27 mouse cellular contexts compared by ENCODE assay signal in genomic region chr4:131824939-131825338, GRCm38 (mm10). TPM values are rescaled to one million over a fixed set of nuclear protein-coding genes. Genes with fewer than 3 reads are reported as not detected.
DNase-seq lines count a peak whose midpoint lies in the region; ATAC-seq lines count a peak whose summit lies in the region.
"Had no signal": no experiment of that assay in that cellular context is flagged by ENCODE, and none has a peak within 500 bp of the region (broad histone marks: within the 10 kb centered on the region; RNA-seq: fewer than 3 reads in every experiment).

No protein-coding gene starts in this region.

- peaks cover 77% of the 10 kb centered on the region for H3K4me1 ChIP-seq in forebrain, embryonic 10.5 days
- H3K4me1 ChIP-seq in forebrain, embryonic 14.5 days (ENCODE audit: control insufficient read depth, insufficient read depth, low read length), result peaks cover 6% of the 10 kb centered on the region; the same call in 1 of the 2 replicates
- H3K4me1 ChIP-seq in neural tube, embryonic 11.5 days (ENCODE audit: control insufficient read depth, insufficient read depth, low read length), result peaks cover 8% of the 10 kb centered on the region; the same call in 1 of the 2 replicates
- H3K4me1 ChIP-seq in neural tube, embryonic 15.5 days, result peaks cover 26% of the 10 kb centered on the region
- peaks cover 51% of the 10 kb centered on the region for H3K4me1 ChIP-seq in limb, embryonic 10.5 days
- H3K4me1 ChIP-seq in stomach, embryonic 16.5 days (ENCODE audit: control insufficient read depth, insufficient read depth, low read length), result peaks cover 31% of the 10 kb centered on the region
- H3K4me1 ChIP-seq: heart, embryonic 12.5 days; megakaryocyte, embryonic 14.5 days had no signal

- no peak overlapping the region for H3K4me2 ChIP-seq in forebrain, embryonic 14.5 days (ENCODE audit: low read length)
- no peak overlapping the region for H3K4me2 ChIP-seq in neural tube, embryonic 11.5 days (ENCODE audit: low read depth)
- H3K4me2 ChIP-seq in neural tube, embryonic 15.5 days, result no peak overlapping the region
- no peak overlapping the region for H3K4me2 ChIP-seq in stomach, embryonic 16.5 days (ENCODE audit: low read depth, low read length)
- H3K4me2 ChIP-seq: forebrain, embryonic 15.5 days; heart, embryonic 12.5 days; limb, embryonic 13.5 days; liver, embryonic 11.5 days; lung, embryonic 15.5 days; midbrain, embryonic 15.5 days had no signal

- no peak for DNase-seq in forebrain, embryonic 10.5 days (ENCODE audit: extremely low spot score, low spot score)
- DNase-seq in forebrain, embryonic 14.5 days (ENCODE audit: low spot score), result no peak
- peak; percentile 23 for DNase-seq in neural tube, embryonic 11.5 days (ENCODE audit: low spot score)
- no peak for DNase-seq in limb, embryonic 10.5 days (ENCODE audit: low spot score)
- DNase-seq in adrenal gland, postnatal 10 days, result no peak
- DNase-seq in lung, postnatal 25 days (ENCODE audit: low spot score), result no peak
- DNase-seq: adrenal gland, postnatal 14 days; cerebellum, adult 11 months; cerebellum, adult 9-10 months; cerebellum, postnatal 36 days; gastrocnemius, adult 2 months; gastrocnemius, postnatal 36 days; heart, adult 18-20 months; kidney, postnatal 14 days; lung, postnatal 36 days; thymus, postnatal 14 days had no signal

- peaks cover 4% of the 10 kb centered on the region; the same call in 1 of the 2 replicates for H3K27me3 ChIP-seq in forebrain, embryonic 10.5 days (ENCODE audit: poor library complexity, severe bottlenecking)
- no peaks in the 10 kb centered on the region for H3K27me3 ChIP-seq in forebrain, embryonic 14.5 days (replicated peaks; ENCODE audit: control insufficient read depth, insufficient read depth, low read length)
- no peaks in the 10 kb centered on the region for H3K27me3 ChIP-seq in neural tube, embryonic 11.5 days (ENCODE audit: control insufficient read depth, insufficient read depth, low read length)
- 0 out of 2 replicates have a peak, but pooled peaks cover 7% of the 10 kb centered on the region for H3K27me3 ChIP-seq in neural tube, embryonic 15.5 days (replicated peaks)
- H3K27me3 ChIP-seq in limb, embryonic 10.5 days (ENCODE audit: low read depth, poor library complexity, severe bottlenecking), result 0 out of 2 replicates have a peak, but pooled peaks cover 3% of the 10 kb centered on the region
- no peaks in the 10 kb centered on the region for H3K27me3 ChIP-seq in stomach, embryonic 16.5 days (ENCODE audit: control insufficient read depth, insufficient read depth, low read length)
- H3K27me3 ChIP-seq: forebrain, embryonic 15.5 days; limb, embryonic 13.5 days; lung, embryonic 15.5 days; midbrain, embryonic 15.5 days had no signal

- no peaks in the 10 kb centered on the region for H3K9me3 ChIP-seq in forebrain, embryonic 10.5 days
- H3K9me3 ChIP-seq in forebrain, embryonic 14.5 days (replicated peaks; ENCODE audit: control insufficient read depth, low read length), result no peaks in the 10 kb centered on the region
- no peaks in the 10 kb centered on the region for H3K9me3 ChIP-seq in neural tube, embryonic 11.5 days (ENCODE audit: control insufficient read depth, low read length)
- no peaks in the 10 kb centered on the region for H3K9me3 ChIP-seq in neural tube, embryonic 15.5 days (replicated peaks)
- no peaks in the 10 kb centered on the region for H3K9me3 ChIP-seq in limb, embryonic 10.5 days (replicated peaks)
- no peaks in the 10 kb centered on the region for H3K9me3 ChIP-seq in stomach, embryonic 16.5 days (replicated peaks; ENCODE audit: control insufficient read depth, low read length)
- H3K9me3 ChIP-seq: forebrain, embryonic 15.5 days; G1E; heart, embryonic 12.5 days; limb, embryonic 13.5 days; lung, embryonic 15.5 days; megakaryocyte, embryonic 14.5 days; midbrain, embryonic 15.5 days had no signal

- WGBS in forebrain, embryonic 10.5 days, result 18% methylated on average over 3 of the region's 3 CpGs
- WGBS in forebrain, embryonic 14.5 days, result 10% methylated on average over 3 of the region's 3 CpGs
- 40% methylated on average over 3 of the region's 3 CpGs for WGBS in neural tube, embryonic 11.5 days
- 33% methylated on average over 3 of the region's 3 CpGs for WGBS in neural tube, embryonic 15.5 days
- 74% methylated on average over 3 of the region's 3 CpGs for WGBS in limb, embryonic 10.5 days
- 55% methylated on average over 3 of the region's 3 CpGs for WGBS in stomach, embryonic 16.5 days

- H3K4me3 ChIP-seq in forebrain, embryonic 10.5 days, result no peak overlapping the region
- H3K4me3 ChIP-seq in forebrain, embryonic 14.5 days (ENCODE audit: low read depth, low read length), result no peak overlapping the region
- H3K4me3 ChIP-seq in neural tube, embryonic 11.5 days (ENCODE audit: low read depth, low read length), result no peak overlapping the region
- H3K4me3 ChIP-seq in neural tube, embryonic 15.5 days (replicated peaks), result no peak overlapping the region
- H3K4me3 ChIP-seq in limb, embryonic 10.5 days, result no peak overlapping the region
- H3K4me3 ChIP-seq in stomach, embryonic 16.5 days (replicated peaks; ENCODE audit: low read length), result no peak overlapping the region
- H3K4me3 ChIP-seq: forebrain, embryonic 15.5 days; gastrocnemius, adult 2 months; heart, embryonic 12.5 days; limb, embryonic 13.5 days; lung, embryonic 15.5 days; megakaryocyte, embryonic 14.5 days; midbrain, embryonic 15.5 days had no signal

- peak overlapping the region; percentile 79 for H3K27ac ChIP-seq in forebrain, embryonic 10.5 days
- H3K27ac ChIP-seq in forebrain, embryonic 14.5 days (ENCODE audit: low read depth, low read length), result no peak overlapping the region
- no peak overlapping the region for H3K27ac ChIP-seq in neural tube, embryonic 11.5 days (ENCODE audit: low read depth, low read length)
- no peak overlapping the region for H3K27ac ChIP-seq in neural tube, embryonic 15.5 days (replicated peaks)
- peak overlapping the region; percentile 38; the same call in 1 of the 2 replicates for H3K27ac ChIP-seq in limb, embryonic 10.5 days
- peak overlapping the region; percentile 34 for H3K27ac ChIP-seq in stomach, embryonic 16.5 days (ENCODE audit: low read length)
- H3K27ac ChIP-seq: forebrain, embryonic 15.5 days; gastrocnemius, adult 2 months; limb, embryonic 13.5 days; lung, embryonic 15.5 days; midbrain, embryonic 15.5 days had no signal

- no peak overlapping the region for H3K9ac ChIP-seq in forebrain, embryonic 14.5 days (ENCODE audit: low read length)
- no peak overlapping the region for H3K9ac ChIP-seq in neural tube, embryonic 11.5 days (ENCODE audit: low read length)
- no peak overlapping the region for H3K9ac ChIP-seq in neural tube, embryonic 15.5 days (replicated peaks)
- H3K9ac ChIP-seq in stomach, embryonic 16.5 days (ENCODE audit: low read length), result no peak overlapping the region
- H3K9ac ChIP-seq: forebrain, embryonic 15.5 days; heart, embryonic 12.5 days; limb, embryonic 13.5 days; lung, embryonic 15.5 days; midbrain, embryonic 15.5 days had no signal

- H3K36me3 ChIP-seq in forebrain, embryonic 10.5 days (replicated peaks), result peaks cover 19% of the 10 kb centered on the region
- 0 out of 2 replicates have a peak, but pooled peaks cover 3% of the 10 kb centered on the region for H3K36me3 ChIP-seq in forebrain, embryonic 14.5 days (ENCODE audit: control insufficient read depth, insufficient read depth, low read length)
- H3K36me3 ChIP-seq in neural tube, embryonic 11.5 days (ENCODE audit: control insufficient read depth, insufficient read depth, low read length), result no peaks in the 10 kb centered on the region
- H3K36me3 ChIP-seq in neural tube, embryonic 15.5 days, result no peaks in the 10 kb centered on the region
- no peaks in the 10 kb centered on the region; the same call in 1 of the 2 replicates for H3K36me3 ChIP-seq in limb, embryonic 10.5 days
- no peaks in the 10 kb centered on the region for H3K36me3 ChIP-seq in stomach, embryonic 16.5 days (ENCODE audit: control insufficient read depth, insufficient read depth, low read length)
- H3K36me3 ChIP-seq: heart, embryonic 12.5 days; lung, embryonic 15.5 days; midbrain, embryonic 15.5 days had no signal

- ATAC-seq in forebrain, embryonic 14.5 days, result no peak
- ATAC-seq in neural tube, embryonic 11.5 days (ENCODE audit: insufficient read depth, low FRiP score, low TSS enrichment), result no peak
- ATAC-seq in neural tube, embryonic 15.5 days (ENCODE audit: low FRiP score), result no peak
- ATAC-seq in stomach, embryonic 16.5 days (ENCODE audit: insufficient read depth, low FRiP score), result no peak
- ATAC-seq: forebrain, embryonic 15.5 days; intestine, postnatal 0 days; midbrain, embryonic 15.5 days had no signal

RNA-seq across cellular contexts. Expression of gene Ptpru, which starts 13.1 kb away (rescaled TPM):
- polyA plus RNA-seq in forebrain, embryonic 10.5 days (2016; fragmentation: Nextera tagmentation; extraction: Ambion mirVana), result 26.5 and 27.0 TPM in 2 replicates
- polyA plus RNA-seq in forebrain, embryonic 14.5 days (2014; fragmentation: Nextera tagmentation; extraction: Ambion mirVana), result 20.1 and 20.8 TPM in 2 replicates
- polyA plus RNA-seq in neural tube, embryonic 11.5 days (2014; fragmentation: Nextera tagmentation; extraction: Ambion mirVana), result 10.2 and 13.3 TPM in 2 replicates
- polyA plus RNA-seq in neural tube, embryonic 15.5 days (2015; fragmentation: Nextera tagmentation; extraction: Ambion mirVana), result 15.9 and 23.5 TPM in 2 replicates
- 10.7 and 16.0 TPM in 2 replicates for polyA plus RNA-seq in limb, embryonic 10.5 days (2016; fragmentation: Nextera tagmentation; extraction: Ambion mirVana)
- 13.7 and 13.8 TPM in 2 replicates for polyA plus RNA-seq in stomach, embryonic 16.5 days (2015; fragmentation: Nextera tagmentation; extraction: Ambion mirVana)
- 10 to 100 TPM; 27.0 to 33.8 TPM for total RNA-seq in adrenal gland, postnatal 10 days (2021)

RNA-seq across cellular contexts. Expression of gene Mecr, which starts 18.3 kb away (rescaled TPM):
- polyA plus RNA-seq in forebrain, embryonic 10.5 days (2016; fragmentation: Nextera tagmentation; extraction: Ambion mirVana), result 57.6 and 60.2 TPM in 2 replicates
- 33.7 and 35.7 TPM in 2 replicates for polyA plus RNA-seq in forebrain, embryonic 14.5 days (2014; fragmentation: Nextera tagmentation; extraction: Ambion mirVana)
- 38.4 and 41.9 TPM in 2 replicates for polyA plus RNA-seq in neural tube, embryonic 11.5 days (2014; fragmentation: Nextera tagmentation; extraction: Ambion mirVana)
- polyA plus RNA-seq in neural tube, embryonic 15.5 days (2015; fragmentation: Nextera tagmentation; extraction: Ambion mirVana), result 38.3 and 39.2 TPM in 2 replicates
- polyA plus RNA-seq in limb, embryonic 10.5 days (2016; fragmentation: Nextera tagmentation; extraction: Ambion mirVana), result 52.6 and 58.1 TPM in 2 replicates
- polyA plus RNA-seq in stomach, embryonic 16.5 days (2015; fragmentation: Nextera tagmentation; extraction: Ambion mirVana), result 56.1 and 57.0 TPM in 2 replicates
- total RNA-seq in adrenal gland, postnatal 10 days (2021), result 100 to 1,000 TPM; 144 to 154 TPM

RNA-seq across cellular contexts. Expression of gene Srsf4, which starts 48.5 kb away (rescaled TPM):
- 152 and 155 TPM in 2 replicates for polyA plus RNA-seq in forebrain, embryonic 10.5 days (2016; fragmentation: Nextera tagmentation; extraction: Ambion mirVana)
- 109 and 132 TPM in 2 replicates for polyA plus RNA-seq in forebrain, embryonic 14.5 days (2014; fragmentation: Nextera tagmentation; extraction: Ambion mirVana)
- polyA plus RNA-seq in neural tube, embryonic 11.5 days (2014; fragmentation: Nextera tagmentation; extraction: Ambion mirVana), result 136 and 144 TPM in 2 replicates
- polyA plus RNA-seq in neural tube, embryonic 15.5 days (2015; fragmentation: Nextera tagmentation; extraction: Ambion mirVana), result 91.1 and 94.0 TPM in 2 replicates
- polyA plus RNA-seq in limb, embryonic 10.5 days (2016; fragmentation: Nextera tagmentation; extraction: Ambion mirVana), result 135 and 142 TPM in 2 replicates
- polyA plus RNA-seq in stomach, embryonic 16.5 days (2015; fragmentation: Nextera tagmentation; extraction: Ambion mirVana), result 74.4 and 81.2 TPM in 2 replicates
- total RNA-seq in adrenal gland, postnatal 10 days (2021), result 10 to 100 TPM; 65.9 to 68.7 TPM

Comparison
In these comparisons a context has a peak if more than half of its experiments do, and no peak if none do; other contexts are left out.
1. H3K27ac ChIP-seq: peak in forebrain, embryonic 10.5 days (single experiment), limb, embryonic 10.5 days (single experiment) and stomach, embryonic 16.5 days (single experiment); none in forebrain, embryonic 14.5 days (single experiment), neural tube, embryonic 11.5 days (single experiment) and neural tube, embryonic 15.5 days (single experiment).